Mouse (Mus musculus): ENCODE data around the gene Ak2. TPM values are rescaled to one million over a fixed set of nuclear protein-coding genes. Genes with fewer than 3 reads are reported as not detected.

The Ak2 gene
- total RNA-seq (2023), result 66.2 to 72.5 TPM (median 69.5 TPM) in 4 replicates

GRCm38 (mm10) chr4:128991500-128992008, at the start of gene Ak2:
Ak2 (plus strand) TSS chr4:128991958.

GRCm38 (mm10) chr4:128962029-128962925, 29.5 kb upstream of the Ak2 start, which contains the start of gene Azin2:
Azin2 (minus strand) TSS chr4:128962442.

GRCm38 (mm10) chr4:129058207-129059092, 66.7 kb downstream of the Ak2 start, which contains the start of gene Rnf19b:
Rnf19b (plus strand) TSS chr4:129058271.

Other genes with a start within 250 kb of the Ak2 start
- gene A3galt2, start 236.6 kb upstream of the Ak2 start, total RNA-seq (2023), result 3.9 to 4.6 TPM (median 4.2 TPM) in 4 replicates
- gene Zfp362, start 185.9 kb upstream of the Ak2 start, total RNA-seq (2023), result 41.6 to 49.9 TPM (median 46.8 TPM) in 4 replicates
- gene Trim62, start 108.4 kb upstream of the Ak2 start, total RNA-seq (2023), result 2.3 to 3.5 TPM (median 2.6 TPM) in 4 replicates
- 0.91 to 1.5 TPM in 2 of 4 replicates, not detected in the others for gene Azin2, start 29.5 kb upstream of the Ak2 start, total RNA-seq (2023)
- 175 to 191 TPM (median 180 TPM) in 4 replicates for gene Rnf19b, start 66.3 kb downstream of the Ak2 start, total RNA-seq (2023)
- gene Tmem54, start 113.6 kb downstream of the Ak2 start, total RNA-seq (2023), result not detected in 4 replicates
- gene Hpca, start 130.1 kb downstream of the Ak2 start, total RNA-seq (2023), result not detected in 4 replicates
- 0.43 TPM in 1 of 4 replicates, not detected in the others for gene Fndc5, start 145.0 kb downstream of the Ak2 start, total RNA-seq (2023)
- gene S100pbp, start 197.8 kb downstream of the Ak2 start, total RNA-seq (2023), result 40.3 to 46.4 TPM (median 44.2 TPM) in 4 replicates
- gene Yars, start 197.8 kb downstream of the Ak2 start, total RNA-seq (2023), result 39.2 to 53.9 TPM (median 51.7 TPM) in 4 replicates